Mouse (Mus musculus) olfactory bulb, adult 2 months (tissue): ENCODE data around the gene Rft1. TPM values are rescaled to one million over a fixed set of nuclear protein-coding genes. Genes with fewer than 3 reads are reported as not detected.

Experiments
- H3K27ac ChIP-seq: fragments of 200-500 bp; 2 replicates; pipeline ENCODE4 v1.5.1; 2012; ENCODE audit warnings: low read depth, low read length; ENCODE audit not compliant: insufficient read depth
- H3K4me1 ChIP-seq: fragments of 200-500 bp; 2 replicates; pipeline ENCODE4 v1.6.1; 2012; ENCODE audit warnings: low read length; ENCODE audit not compliant: control insufficient read depth, insufficient read depth
- H3K4me3 ChIP-seq: fragments of 200-500 bp; 2 replicates; pipeline ENCODE4 v1.5.1; 2012; ENCODE audit warnings: mild to moderate bottlenecking, low read depth, low read length, moderate library complexity; ENCODE audit not compliant: insufficient read depth
- CTCF ChIP-seq: fragments of 200-500 bp; IDR thresholded peaks from 2 replicates; pipeline ENCODE4 v1.5.1; 2012; ENCODE audit warnings: low read depth, mild to moderate bottlenecking, low read length, moderate library complexity; ENCODE audit not compliant: insufficient read depth
- POLR2A ChIP-seq: fragments of 200-500 bp; IDR thresholded peaks from 2 replicates; pipeline ENCODE4 v1.6.1; 2012; ENCODE audit warnings: mild to moderate bottlenecking, low read depth, low read length, moderate library complexity; ENCODE audit not compliant: insufficient read depth
- WGBS: fragments of 180-500 bp; shearing (Covaris S2); methylation state at CpG from one replicate; pipeline ENCODE4 v1.1.7; 2018; 5-methylcytosine and 5-hydroxymethylcytosine counted together
- polyA plus RNA-seq: library from polyadenylated mRNA; stranded (reverse); fragments of >200 nt; gene quantifications from 2 replicates; pipeline ENCODE4 v1.2.4, GENCODE M21; 2012; ENCODE audit warnings: low replicate concordance; ENCODE audit not compliant: missing spikeins, insufficient read depth, insufficient read length

Gene Rft1
- polyA plus RNA-seq = not detected in 2 replicates

DNA sequence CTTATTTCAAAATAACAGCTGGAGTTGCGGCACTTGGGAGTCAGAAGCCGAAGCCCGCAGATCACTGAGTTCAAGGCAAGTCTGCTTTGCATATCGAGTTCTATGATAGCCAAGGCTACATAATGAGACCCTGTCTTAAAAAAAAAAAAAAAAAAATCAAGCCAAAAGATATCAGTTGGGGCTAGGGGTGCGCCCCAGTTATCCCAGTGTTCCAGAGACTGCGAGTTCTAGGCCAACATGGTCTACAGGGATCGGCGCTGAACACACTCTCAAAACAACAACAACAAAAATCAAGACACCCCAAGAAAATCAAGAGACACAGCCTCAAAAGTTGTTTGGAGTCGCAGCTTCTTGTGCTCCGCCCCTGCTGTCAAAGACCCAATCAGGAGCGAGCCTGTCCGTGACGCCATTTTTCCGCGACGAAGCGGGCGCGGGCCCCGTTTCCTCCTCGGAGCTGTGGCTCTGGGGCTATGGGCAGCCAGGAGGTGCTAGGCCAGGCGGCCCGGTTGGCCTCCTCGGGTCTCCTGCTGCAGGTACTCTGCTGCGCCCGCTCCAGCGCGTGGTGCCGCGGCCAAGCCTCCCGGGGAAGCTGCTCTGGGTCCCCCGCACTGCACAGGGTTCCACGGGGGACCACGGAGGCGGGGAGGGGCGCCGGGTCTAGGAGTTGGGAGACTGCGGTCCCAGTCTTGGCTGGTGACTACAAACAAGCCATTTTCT is at the start of gene Rft1:
Gene Rft1, plus strand, starts transcription at position 418 of the 717 bp plus-strand sequence.
- Histone ChIP-seq H3K27ac (peak within 1 kb of the TSS; percentile 70; the same call in 1 of the 2 replicates), H3K4me1 (no peaks in the 10 kb centered on the region), H3K4me3 (peak within 1 kb of the TSS; percentile 93)
- TF ChIP-seq POLR2A (peak; percentile 95), CTCF (no peak)
- WGBS = under 1% methylated on average over 38 of the region's 38 CpGs

- 85% methylated on average over 5 of the region's 5 CpGs for WGBS
- no peak overlapping the region for H3K27ac ChIP-seq
These were observed 47.3 kb upstream of the Rft1 start for GRCm38 (mm10) chr14:30606817-30607216.

DNA sequence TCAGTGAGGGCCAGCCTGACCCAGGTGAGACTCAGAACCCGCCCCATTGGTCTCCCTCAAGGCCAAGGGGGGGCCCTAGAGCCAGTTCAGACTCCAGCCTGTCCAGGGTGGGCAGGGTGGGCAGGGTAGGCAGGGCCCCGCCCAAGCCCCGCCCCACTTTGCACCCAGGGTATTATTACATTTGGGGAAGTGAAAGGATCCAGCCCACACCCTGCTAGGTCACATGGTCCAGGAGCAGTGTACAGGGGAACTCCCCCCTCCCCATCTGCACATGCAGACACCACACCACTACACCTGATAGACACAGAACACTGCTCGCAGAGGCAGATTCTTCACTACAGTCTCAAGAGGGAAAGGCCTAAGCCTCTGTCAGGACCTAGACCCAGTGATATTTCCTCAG is 46.5 kb upstream of the Rft1 start:
- Histone ChIP-seq H3K4me3 (no peak overlapping the region), H3K4me1 (no peaks in the 10 kb centered on the region; the same call in none of the 2 replicates), H3K27ac (no peak overlapping the region)
- TF ChIP-seq CTCF = no peak
- TF ChIP-seq POLR2A = no peak
- WGBS = 80% methylated on average over 4 of the region's 4 CpGs

More at GRCm38 (mm10) chr14:30606817-30607216, 47.3 kb upstream of the Rft1 start:
- Histone ChIP-seq H3K4me1 (no peaks in the 10 kb centered on the region; the same call in 1 of the 2 replicates), H3K4me3 (no peak overlapping the region)
- TF ChIP-seq POLR2A (no peak), CTCF (no peak)

GRCm38 (mm10) chr14:30608176-30608575 is 46.0 kb upstream of the Rft1 start:
- TF ChIP-seq CTCF = no peak
- TF ChIP-seq POLR2A = no peak
- H3K4me1 ChIP-seq = no peaks in the 10 kb centered on the region; the same call in none of the 2 replicates
- no peak overlapping the region for H3K27ac ChIP-seq
- no peak overlapping the region for H3K4me3 ChIP-seq
- 85% methylated on average over 6 of the region's 6 CpGs for WGBS

DNA sequence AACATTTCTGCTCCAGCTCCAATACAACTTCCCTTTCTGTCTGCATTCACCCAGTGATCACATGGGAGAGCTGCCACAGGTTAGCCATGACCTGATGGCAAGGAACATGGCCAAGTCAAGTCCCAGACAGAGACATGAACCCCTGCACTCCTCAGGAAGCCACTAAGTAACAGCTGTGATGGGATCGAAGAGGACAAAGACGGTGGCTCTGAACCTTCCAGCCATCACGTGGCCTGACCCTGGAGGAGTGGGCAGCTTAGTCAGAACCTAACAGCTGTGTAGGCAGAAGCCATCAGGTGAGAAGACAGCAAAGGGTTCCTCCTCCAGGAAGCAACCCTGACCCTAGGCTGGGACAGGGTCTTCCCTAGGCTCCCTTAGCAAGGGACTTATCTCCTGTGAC is 44.7 kb upstream of the Rft1 start:
- H3K27ac ChIP-seq = no peak overlapping the region
- H3K4me3 ChIP-seq = no peak overlapping the region
- TF ChIP-seq CTCF = no peak
- TF ChIP-seq POLR2A = no peak
- 100% methylated on average over 3 of the region's 3 CpGs for WGBS
- no peaks in the 10 kb centered on the region; the same call in none of the 2 replicates for H3K4me1 ChIP-seq

DNA sequence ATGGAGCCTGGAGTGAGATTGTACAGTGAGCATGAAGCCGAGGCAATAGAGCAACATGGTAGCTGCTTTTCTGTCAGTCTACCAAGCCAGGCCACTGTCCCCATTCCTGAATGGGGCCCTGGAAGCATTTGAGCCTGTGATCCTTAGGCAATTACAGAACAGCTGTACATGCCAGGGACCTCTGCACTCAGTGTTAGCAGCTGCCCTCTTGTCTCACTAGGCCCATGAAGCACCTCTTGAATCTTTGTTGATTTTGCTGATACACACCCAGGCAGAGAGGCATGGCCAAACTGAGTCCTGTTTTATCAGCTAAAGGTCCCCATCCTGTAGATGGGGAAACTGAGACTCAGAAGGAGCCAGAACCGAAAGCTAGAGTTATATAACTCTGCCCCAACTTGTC is 43.9 kb upstream of the Rft1 start:
- TF ChIP-seq POLR2A (no peak), CTCF (no peak)
- WGBS = 90% methylated on average over 2 of the region's 2 CpGs
- H3K4me3 ChIP-seq = no peak overlapping the region
- no peak overlapping the region for H3K27ac ChIP-seq
- no peaks in the 10 kb centered on the region; the same call in none of the 2 replicates for H3K4me1 ChIP-seq

GRCm38 (mm10) chr14:30610940-30611339 is 43.2 kb upstream of the Rft1 start:
- Histone ChIP-seq H3K27ac (no peak overlapping the region), H3K4me1 (no peaks in the 10 kb centered on the region; the same call in none of the 2 replicates), H3K4me3 (no peak overlapping the region)
- no peak for TF ChIP-seq CTCF
- no peak for TF ChIP-seq POLR2A
- 89% methylated on average over 3 of the region's 3 CpGs for WGBS

DNA sequence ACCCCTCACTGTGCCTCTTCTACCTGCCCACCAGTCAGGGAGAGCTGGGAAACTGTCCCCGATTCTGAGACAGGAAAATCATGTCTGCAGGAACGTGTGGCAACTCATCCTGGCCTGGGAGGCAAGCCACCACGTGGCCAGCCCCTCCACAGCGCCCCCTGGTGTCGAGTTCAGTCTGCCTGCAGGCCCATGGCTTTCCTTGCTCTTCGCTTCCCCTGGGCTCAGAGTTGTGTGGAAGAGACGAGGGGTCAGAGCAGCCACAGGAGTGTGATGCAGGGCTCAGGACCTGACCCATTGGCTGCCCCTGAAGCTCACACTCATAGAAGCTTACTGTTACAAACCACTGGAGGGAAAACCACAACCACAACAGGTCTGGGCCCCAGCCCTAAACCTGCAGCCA is 41.6 kb upstream of the Rft1 start:
- TF ChIP-seq CTCF (peak; percentile 40; the same call in 1 of the 2 replicates), POLR2A (no peak)
- Histone ChIP-seq H3K4me1 (no peaks in the 10 kb centered on the region; the same call in 1 of the 2 replicates), H3K27ac (no peak overlapping the region), H3K4me3 (no peak overlapping the region)
- WGBS = 31% methylated on average over 7 of the region's 7 CpGs

GRCm38 (mm10) chr14:30612962-30613715 is 41.0 kb upstream of the Rft1 start:
- 89% methylated on average over 2 of the region's 2 CpGs for WGBS
- H3K4me3 ChIP-seq = no peak overlapping the region
- H3K4me1 ChIP-seq = no peaks in the 10 kb centered on the region; the same call in 1 of the 2 replicates

More at GRCm38 (mm10) chr14:30612962-30613715, 41.0 kb upstream of the Rft1 start:
- no peak overlapping the region for H3K27ac ChIP-seq
- no peak for TF ChIP-seq CTCF
- no peak for TF ChIP-seq POLR2A
